Mouse (Mus musculus) cerebellum, adult 2 months (tissue): Measurements from ENCODE around the gene Ugt1a9.

Experiments used
- CTCF ChIP-seq: fragments of 200-500 bp; IDR thresholded peaks from 2 replicates; pipeline ENCODE4 v1.5.1; 2011; ENCODE audit warnings: low read depth, mild to moderate bottlenecking, control low read depth, low read length, moderate library complexity, borderline replicate concordance; ENCODE audit not compliant: insufficient read depth
- POLR2A ChIP-seq: fragments of 200-500 bp; IDR thresholded peaks from 2 replicates; pipeline ENCODE4 v1.6.1; 2011; ENCODE audit warnings: low read length, control low read depth, borderline replicate concordance; ENCODE audit not compliant: insufficient read depth

GRCm38 (mm10) chr1:88216551-88216950 lies 146.0 kb downstream of the Ugt1a9 start:
- TF ChIP-seq CTCF (no peak), POLR2A (no peak)
